Mouse (Mus musculus) kidney, adult 18-20 months (tissue): ENCODE measurements at regions not wholly inside any gene's neighbourhood (a gene's known extent, or its start where the extent isn't known, plus 50 kb on each side); places are given as distances from the start of the nearest gene placed in this dataset.

Experiments used
- DNase-seq: peaks from one replicate; pipeline ENCODE4 v3.0.0; 2021

DNA sequence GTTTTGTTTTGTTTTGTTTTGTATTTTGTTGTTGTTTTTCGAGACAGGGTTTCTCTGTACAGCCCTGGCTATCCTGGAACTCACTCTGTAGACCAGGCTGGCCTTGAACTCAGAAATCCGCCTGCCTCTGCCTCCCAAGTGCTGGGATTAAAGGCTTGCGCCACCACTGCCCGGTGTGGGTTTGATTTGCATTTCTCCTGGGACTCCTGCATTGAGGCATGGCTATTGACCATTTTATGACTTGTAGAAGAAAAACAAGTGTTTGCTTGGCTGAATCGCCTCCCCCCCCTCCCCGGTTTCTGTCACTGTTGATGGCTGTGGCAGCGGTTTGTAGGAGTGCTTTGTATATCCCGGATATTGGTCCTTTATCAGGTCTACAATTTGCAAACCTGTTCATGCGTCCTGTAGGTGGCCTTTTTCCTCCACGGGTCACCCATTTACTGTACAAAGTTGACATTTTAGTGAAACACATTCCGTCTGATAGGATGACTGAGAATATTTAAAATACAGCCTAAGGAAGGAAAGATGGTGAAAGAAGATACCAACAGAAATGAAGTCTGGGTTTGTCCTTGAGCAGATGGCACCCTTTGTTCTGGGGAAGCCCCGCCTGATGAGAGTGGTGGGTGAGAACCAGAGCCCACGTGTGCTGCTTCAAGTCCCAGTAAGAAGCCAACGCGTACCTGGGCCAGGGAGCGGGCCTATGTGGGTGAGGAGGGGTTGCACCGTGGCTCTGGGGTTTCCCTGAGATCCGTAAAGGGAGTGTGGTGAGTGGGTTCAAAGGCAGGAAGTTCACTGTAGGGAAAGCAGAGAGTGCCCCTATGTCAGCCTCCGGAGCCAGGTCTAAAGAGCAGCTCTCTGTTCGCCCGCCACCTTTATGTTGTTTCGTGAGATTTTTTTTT, 52.6 kb upstream of the Smndc1 start:
- no peak for DNase-seq

DNA sequence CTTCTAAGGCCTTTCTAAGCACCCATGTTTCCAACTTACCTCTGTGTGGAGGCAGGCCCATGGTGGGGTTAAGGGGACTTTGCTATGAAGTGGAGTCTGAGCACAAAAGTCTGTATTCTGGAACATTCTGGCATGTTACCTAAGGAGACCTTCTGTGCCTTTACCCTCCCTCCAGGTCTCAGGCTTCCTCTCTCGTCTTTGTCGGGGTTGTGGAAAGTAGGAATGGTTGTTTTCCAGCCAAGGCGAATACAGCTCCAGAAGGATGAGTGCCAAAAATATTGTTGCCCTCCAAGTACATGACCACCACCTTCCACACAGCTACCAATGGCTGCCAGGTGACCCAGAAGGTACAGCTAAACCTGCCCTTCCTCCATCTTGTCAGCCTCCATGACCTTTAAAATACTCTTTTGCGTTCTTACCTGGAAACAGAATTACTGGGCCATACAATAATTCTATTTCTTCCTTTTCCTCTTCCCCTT, 51.8 kb upstream of the Smndc1 start:
- DNase-seq, result no peak

DNA sequence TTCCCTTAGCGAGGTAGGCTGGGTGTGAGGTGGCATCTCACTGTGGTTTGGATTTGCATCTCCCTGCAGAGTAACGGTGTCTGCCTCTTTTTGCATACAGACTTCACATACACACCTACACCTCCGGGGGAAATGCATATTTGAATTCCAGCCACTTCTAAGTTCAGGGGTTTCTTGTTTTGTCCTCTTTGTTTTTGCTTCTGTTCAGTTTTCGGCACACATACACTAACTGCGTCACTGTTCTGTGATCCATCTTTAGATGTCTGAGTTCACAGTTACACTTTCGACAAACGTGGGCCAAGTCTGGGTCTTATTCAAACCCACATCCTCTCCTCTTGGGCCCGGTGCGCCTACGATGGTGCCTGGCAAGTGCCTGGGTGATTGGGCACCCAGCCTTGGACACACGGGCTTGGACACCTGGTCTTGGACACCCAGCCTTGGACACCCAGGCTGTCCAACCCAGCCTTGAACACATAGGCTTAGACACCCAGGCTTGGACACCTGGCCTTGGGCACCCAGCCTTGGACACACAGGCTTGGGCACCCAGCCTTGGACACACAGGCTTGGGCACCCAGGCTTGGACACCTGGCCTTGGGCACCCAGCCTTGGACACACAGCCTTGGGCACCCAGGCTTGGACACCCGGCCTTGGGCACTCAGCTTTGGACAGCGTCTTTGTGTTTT, 51.2 kb upstream of the Smndc1 start:
- no peak for DNase-seq

- DNase-seq, result no peak
Observed at GRCm38 (mm10) chr19:53440327-53441055, 50.1 kb upstream of the Smndc1 start.
